Mouse (Mus musculus) G1E (cell line): ENCODE results near the gene N4bp2l2.

Source experiments
- CTCF ChIP-seq: IDR thresholded peaks from 2 replicates; pipeline ENCODE4 v1.5.1; 2012; ENCODE audit warnings: low read depth, low read length, inconsistent platforms, mixed read lengths
- POLR2AphosphoS5 ChIP-seq: IDR thresholded peaks from 2 replicates; pipeline ENCODE4 v1.6.1; 2012; ENCODE audit warnings: low read depth, low read length, inconsistent platforms; ENCODE audit not compliant: insufficient replicate concordance

DNA sequence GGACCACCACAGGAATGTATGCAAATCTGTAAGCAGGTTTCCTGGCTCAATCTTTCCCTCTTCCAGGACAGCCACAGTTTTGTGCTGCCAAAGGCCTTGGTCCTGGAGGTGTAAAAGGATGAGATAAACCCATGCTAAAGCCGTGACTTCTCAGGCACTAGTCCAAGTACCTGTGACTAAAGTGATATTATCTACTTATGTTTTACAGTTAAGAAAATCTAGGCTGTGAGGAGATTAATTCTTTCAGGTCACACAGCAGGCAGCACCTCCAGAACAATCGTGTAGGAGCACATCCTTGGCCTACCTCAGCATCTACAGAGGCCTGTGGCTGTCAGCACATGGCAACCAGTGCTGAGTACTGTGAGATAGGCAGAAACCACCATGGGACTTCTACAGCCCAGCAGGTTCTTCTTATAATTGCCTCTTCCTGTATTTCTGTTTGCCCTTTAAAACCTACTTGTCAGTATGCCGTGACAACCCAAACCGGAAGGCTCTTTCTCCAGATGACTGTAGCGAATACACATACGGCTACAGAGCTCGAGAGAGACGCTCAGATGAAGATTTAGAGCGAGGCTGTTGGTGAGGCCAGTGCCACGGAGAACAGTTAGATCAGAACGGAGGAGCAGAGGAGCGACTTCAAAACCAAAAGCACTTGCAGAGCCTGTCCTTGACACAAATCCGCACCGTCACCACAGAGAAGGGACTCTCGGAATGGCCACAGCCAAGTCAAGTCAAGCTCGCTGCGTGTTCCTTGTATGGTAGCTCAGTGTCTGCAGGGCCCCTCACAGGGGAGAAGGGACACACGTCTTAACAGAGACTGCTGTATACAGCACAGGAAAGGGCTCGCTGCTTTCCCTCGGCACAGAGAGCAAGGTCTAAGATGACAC is 65.2 kb downstream of the N4bp2l2 start:
- TF ChIP-seq CTCF: no peak
- TF ChIP-seq POLR2AphosphoS5: no peak
